Mouse (Mus musculus) megakaryocyte, embryonic 14.5 days (primary cell): ENCODE data around the gene Atxn10.

Source experiments
- FLI1 ChIP-seq: IDR thresholded peaks from 2 replicates; pipeline ENCODE4 v1.6.1; 2012; ENCODE audit warnings: low read length, inconsistent platforms, mixed read lengths
- GATA1 ChIP-seq: IDR thresholded peaks from 3 replicates; pipeline ENCODE4 v1.6.1; 2012; ENCODE audit warnings: mixed read lengths, low read length, inconsistent platforms, borderline replicate concordance

DNA sequence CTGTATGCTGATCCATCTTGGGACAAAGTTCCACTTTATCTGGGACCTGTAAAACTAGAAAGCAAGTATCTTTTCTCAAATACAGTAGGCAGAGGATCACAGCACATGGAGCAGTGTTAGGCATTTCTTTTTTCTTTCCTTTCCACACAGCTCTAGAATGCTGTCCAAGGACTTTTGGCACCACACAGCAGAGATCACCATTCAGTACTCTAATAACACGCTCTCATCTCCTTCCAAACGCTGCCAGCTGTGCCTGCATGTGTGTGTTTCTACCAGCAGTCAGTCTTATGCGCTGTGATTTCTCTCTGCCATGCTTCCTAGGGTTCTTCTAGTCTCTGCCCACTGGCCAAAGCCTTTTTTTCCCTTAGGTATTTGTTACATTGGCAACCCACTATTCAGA is 28.3 kb downstream of the Atxn10 start:
- TF ChIP-seq GATA1: no peak
- no peak for TF ChIP-seq FLI1
